Mouse (Mus musculus): ENCODE data around the gene Nfkb2. TPM values are rescaled to one million over a fixed set of nuclear protein-coding genes. Genes with fewer than 3 reads are reported as not detected.

The Nfkb2 gene
- 10 to 100 TPM in 1 of 2 experiments, 1 to 10 TPM in 1; 7.7 to 10.9 TPM for total RNA-seq (2021)
- long read RNA-seq, experiment 1, transcript Nfkb2-202 (22 exons, 3,141 nt) = minor isoform, 5 of 17 reads
- long read RNA-seq, experiment 1, transcript Nfkb2-201 (23 exons, 2,979 nt) = major isoform, 8 of 17 reads
- long read RNA-seq, experiment 1, partial matches to known transcripts = 3 of 17 reads
- long read RNA-seq, experiment 1, other reads (novel, unspliced or antisense) = 1 of 17 reads
- long read RNA-seq, experiment 2, transcript Nfkb2-201 (23 exons, 2,979 nt) = major isoform, 10 of 19 reads
- long read RNA-seq, experiment 2, partial matches to known transcripts = 1 of 19 reads
- long read RNA-seq, experiment 2, other reads (novel, unspliced or antisense) = 4 of 19 reads

DNA sequence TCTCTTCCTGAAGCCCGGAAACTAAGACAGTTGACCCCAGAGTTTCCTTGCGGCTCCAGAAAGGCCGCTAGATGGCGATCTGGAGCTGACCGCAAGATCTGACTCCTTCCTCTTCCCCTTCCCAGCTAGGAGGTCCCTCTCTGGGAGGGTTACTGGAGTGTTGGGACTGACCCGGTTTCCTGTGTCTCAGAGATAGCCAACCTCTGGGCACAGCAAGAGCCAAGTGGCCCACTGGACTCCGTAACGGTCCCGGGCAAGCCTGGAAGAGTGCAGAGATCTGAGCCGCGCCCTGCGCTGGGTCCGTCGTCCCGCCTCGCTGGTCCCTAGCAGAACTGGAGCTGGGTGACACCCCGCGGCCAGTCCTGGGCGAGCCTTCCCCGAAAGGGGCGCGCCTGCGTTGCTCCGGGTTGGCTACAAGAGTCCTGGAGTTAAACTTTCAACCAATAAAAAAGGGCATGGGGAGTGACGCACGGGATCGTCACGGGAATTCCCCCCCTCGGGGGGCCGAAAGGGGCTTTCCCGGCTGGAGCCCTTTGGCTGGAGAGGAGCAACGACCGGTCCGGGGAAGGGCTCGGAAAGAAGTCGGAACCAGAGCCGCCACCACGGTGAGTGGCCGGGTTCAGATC is at the start of gene Nfkb2:
Gene Nfkb2, plus strand, starts transcription at position 105 of the 626 bp plus-strand sequence.
- DNase-seq (ENCODE audit: low spot score) = peak; percentile 96

DNA sequence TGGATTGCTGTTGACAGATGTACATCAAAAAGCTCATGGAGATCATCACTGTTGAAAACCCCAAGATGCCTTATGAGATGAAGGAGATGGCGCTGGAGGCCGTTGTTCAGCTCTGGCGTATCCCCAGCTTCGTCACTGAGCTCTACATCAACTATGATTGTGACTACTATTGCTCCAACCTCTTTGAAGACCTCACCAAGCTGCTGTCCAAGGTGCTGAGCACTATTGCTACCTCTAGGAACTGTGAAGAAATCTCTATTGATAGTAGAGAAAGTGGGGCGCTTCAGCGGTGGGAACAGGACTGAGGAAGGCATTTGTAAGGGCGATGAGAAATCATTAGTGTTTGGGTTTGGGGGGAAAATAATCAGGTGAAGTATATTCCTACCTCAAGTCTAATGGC is 39.4 kb upstream of the Nfkb2 start:
- DNase-seq (ENCODE audit: low spot score) = no peak

DNA sequence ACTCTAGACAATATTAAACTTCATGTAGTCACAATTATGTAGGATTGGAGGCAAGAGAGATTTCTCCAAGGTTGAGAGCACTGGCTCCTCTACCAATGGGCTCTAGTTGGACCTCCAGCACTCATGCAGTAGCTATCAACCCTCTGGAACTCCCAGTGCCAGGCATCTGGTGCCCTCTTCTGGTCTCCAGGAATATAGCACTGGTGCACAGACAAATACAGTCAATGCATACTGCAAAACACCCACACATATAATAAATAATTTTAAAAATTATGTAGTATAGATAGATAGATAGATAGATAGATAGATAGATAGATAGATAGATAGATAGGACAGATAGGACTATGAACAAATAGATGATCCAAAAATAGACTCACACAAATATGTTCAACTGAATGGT is 28.8 kb upstream of the Nfkb2 start:
- no peak for DNase-seq (ENCODE audit: low spot score)

DNA sequence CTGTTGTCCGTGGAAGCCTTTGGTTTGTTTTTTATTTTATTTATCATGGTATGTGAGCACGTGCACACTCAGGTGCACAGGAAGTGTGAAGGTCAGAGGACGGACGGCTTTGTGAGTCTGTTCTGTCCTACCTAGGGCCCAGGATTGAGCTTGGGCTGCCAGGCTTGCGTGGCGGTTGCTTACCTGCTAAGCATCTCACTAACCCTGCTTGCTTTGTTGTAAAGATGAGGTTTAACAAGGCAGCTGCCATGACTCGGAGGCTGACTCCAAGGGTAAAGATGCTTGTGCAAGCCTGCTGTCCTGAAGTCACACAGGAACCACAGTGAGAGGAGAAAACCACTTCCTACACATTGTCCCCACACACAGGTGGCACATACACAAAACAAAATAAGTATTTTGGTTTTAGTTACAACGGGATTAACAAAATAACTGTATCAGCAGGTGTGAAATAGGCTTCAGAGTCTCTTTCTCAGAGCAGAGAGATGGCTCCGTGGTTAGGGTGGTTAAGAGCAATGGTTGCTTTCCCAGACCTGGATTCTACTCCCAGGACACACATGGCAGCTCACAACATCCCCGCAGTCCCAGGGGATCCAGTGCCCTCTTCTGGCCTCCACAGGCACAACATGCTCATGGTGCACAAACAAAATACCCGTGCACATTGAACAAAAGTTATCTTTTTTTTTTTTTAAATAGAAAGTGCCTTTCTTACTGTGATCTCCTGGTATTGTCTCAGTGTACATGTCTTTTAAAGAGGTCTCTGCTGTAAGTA is 21.9 kb upstream of the Nfkb2 start:
- DNase-seq (ENCODE audit: low spot score) = no peak

DNA sequence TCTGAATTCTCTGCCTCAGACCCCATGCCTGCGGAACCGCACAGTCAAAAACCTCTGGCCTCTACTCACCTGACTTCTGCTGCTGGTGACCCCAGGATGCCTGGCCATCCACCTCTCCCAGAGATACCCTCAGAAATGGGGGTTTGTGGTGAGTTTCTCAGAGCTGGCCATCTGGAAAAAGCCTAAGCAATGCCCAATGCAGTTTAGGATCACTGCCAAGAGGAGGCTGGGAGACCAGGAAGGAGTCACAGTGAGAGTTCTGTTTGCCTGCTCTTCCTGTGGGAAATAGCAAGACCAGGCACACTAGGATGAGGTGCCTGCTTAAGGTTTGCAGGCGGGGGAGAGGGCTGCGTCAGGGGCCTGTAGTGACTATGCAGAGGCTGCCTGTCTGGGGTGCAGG is 19.4 kb upstream of the Nfkb2 start:
- no peak for DNase-seq (ENCODE audit: low spot score)

DNA sequence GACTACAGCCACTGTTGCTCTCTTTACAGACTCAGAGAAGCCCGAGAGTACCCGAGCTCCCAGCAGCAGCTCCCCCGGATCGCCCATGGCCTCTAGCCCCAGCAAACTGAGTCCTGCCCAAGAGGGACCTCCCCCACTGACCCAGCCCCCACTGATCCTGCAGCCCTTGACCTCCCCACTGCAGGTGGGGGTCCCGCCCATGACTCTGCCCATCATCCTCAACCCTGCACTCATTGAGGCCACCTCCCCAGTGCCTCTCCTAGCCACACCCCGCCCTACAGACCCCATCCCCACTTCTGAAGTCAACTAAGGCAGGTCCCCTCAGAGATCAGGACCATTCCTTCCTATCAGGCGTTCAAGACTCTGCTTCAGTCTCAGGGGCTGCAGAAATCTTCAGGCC is 18.5 kb upstream of the Nfkb2 start:
- no peak for DNase-seq (ENCODE audit: low spot score)

GRCm38 (mm10) chr19:46286047-46286446 is 18.1 kb upstream of the Nfkb2 start:
- DNase-seq (ENCODE audit: low spot score) = no peak

GRCm38 (mm10) chr19:46286926-46287325 is 17.2 kb upstream of the Nfkb2 start:
- no peak for DNase-seq (ENCODE audit: low spot score)

GRCm38 (mm10) chr19:46287566-46287965 is 16.6 kb upstream of the Nfkb2 start:
- no peak for DNase-seq (ENCODE audit: low spot score)

DNA sequence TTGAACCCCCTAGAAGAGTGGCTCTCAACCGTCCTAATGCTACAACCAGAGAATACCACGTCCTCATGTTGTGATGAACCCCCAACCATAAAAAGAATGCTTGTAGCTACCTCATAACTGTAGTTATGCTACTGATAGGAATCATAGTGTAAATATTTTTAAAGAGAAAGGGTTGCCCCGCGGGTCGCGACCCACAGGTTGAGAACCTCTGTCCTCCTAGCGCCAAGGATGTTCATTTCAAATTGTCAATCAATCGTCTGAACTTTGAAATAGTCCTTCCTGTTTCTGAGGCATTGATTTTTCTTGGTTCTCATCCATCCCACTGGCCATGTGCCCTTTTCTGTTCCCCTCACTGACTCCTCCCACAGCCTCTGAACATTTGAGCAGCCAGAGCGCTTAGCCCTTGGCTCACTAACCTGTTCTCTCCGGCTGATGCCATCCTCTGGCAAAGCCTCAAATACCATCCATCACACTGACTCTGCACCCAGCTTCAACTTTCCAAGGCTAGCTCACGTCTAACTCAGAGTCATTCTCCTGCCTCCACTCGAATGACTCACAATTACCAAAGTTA is 13.5 kb upstream of the Nfkb2 start:
- DNase-seq (ENCODE audit: low spot score) = no peak

- DNase-seq (ENCODE audit: low spot score) = no peak
Observed at GRCm38 (mm10) chr19:46296938-46297337, 7.2 kb upstream of the Nfkb2 start.

DNA sequence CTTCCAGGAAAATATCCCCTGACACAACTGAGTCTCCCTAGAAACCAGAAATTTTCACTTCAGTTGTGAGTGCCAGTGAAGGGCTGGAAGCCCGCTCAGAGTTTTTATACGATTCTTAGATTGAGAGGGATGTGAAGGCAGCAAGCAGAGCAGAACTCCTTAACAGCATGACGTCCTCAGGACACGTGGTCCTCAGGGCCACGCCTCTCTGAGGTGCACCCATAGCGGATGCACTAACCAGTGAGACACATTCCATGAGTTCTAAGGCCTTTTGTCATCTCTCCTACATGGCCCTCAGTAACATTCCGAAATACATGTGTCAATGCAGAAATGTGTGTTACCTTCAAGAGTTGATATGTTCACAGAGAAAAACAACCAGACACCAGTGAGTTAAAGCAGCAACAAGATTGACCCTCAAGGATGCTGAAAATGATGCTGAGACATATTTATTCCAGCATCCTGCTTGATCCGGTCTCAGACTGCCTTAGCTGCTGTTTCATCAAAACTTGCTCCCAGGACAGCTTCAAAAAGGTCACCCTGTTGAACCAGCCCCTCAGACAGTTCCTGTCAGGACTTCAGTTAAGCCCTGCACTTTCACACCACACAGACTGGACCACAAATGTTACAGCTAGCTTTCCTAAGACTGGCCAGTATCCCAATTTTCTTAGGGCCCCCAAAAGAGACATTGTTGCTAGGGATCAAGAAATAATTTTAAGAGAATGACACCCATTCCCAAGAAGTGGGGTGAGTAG is 3.6 kb upstream of the Nfkb2 start:
- no peak for DNase-seq (ENCODE audit: low spot score)

GRCm38 (mm10) chr19:46302551-46302950 is 1.6 kb upstream of the Nfkb2 start:
- no peak for DNase-seq (ENCODE audit: low spot score)

GRCm38 (mm10) chr19:46303251-46304215 is 587 bp upstream of the Nfkb2 start:
- DNase-seq (ENCODE audit: low spot score) = no peak

- DNase-seq (ENCODE audit: low spot score) = no peak
Observed at GRCm38 (mm10) chr19:46304908-46305333, 801 bp downstream of the Nfkb2 start.

DNA sequence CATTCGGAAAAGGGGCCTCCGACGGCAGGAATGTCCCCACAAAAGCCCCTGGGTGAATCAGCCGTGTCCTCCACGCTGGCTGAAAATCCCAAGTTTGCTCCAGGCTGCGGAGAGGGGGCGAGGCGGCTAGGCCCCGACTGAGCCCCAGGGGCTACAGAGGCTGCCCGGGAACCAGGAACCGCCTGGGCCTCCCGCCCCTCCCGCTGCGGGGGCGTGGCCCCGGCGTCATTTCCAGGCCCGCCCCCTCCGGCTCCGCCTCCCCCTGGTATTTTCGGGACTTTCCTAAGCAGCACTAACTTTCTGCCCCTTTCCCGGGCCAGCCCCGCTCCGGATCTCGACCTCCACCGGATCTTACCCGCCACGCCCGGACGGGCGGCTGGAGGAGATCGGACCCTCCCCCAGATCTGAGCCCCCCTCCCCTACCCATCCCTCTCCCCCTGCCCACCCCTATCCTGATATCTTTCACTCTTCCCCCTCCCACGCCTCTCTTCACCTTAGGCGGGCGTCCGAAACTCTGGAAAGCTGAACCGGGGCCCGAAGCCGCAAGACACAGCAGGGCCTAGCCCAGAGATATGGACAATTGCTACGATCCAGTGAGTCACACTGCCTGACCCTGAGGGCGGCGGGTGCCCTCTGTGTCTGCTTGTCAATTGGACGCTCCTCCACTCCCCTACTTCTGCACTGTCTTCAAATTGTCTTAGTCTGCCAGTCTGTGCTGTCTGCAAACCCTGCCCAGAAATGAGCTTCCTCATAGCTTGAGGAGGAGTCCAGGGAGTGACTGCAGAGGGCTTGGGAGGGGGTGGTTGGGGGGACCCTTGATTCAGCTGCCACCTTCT is 1.5 kb downstream of the Nfkb2 start:
- DNase-seq (ENCODE audit: low spot score) = peak; percentile 87

- DNase-seq (ENCODE audit: low spot score) = no peak
Observed at GRCm38 (mm10) chr19:46306268-46306610, 2.1 kb downstream of the Nfkb2 start.

DNA sequence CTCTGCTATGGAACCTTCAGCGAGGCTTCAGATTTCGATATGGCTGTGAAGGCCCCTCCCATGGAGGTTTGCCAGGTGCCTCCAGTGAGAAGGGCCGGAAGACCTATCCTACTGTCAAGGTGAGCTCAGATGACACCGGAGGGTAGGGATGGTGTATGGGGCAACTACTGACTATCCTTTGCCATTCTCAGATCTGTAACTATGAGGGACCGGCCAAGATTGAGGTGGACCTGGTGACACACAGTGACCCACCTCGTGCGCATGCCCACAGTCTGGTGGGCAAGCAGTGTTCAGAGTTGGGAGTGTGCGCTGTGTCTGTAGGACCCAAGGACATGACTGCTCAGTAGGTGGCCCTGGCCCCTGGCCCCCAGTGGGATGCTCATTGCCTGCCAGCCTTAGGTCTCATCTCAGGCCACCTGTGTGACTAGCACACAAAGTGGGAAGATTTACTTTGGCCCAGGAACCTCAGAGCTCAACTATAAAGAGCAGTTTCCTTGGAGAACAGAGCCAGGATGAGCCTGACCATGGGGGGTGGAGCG is 2.7 kb downstream of the Nfkb2 start:
- no peak for DNase-seq (ENCODE audit: low spot score)

GRCm38 (mm10) chr19:46307781-46308180 is 3.7 kb downstream of the Nfkb2 start:
- no peak for DNase-seq (ENCODE audit: low spot score)
